Mouse (Mus musculus): Measurements from ENCODE around the gene Il1rl2.
A peak's percentile ranks its signal among the peaks of the same experiment; 100 is the strongest.

Gene Il1rl2

GRCm38 (mm10) chr1:40324955-40325702 lies 719 bp downstream of the Il1rl2 start:
- DNase-seq (ENCODE audit: low spot score) = peak; percentile 39

- peak; percentile 34 for DNase-seq (ENCODE audit: low spot score)
Measured at GRCm38 (mm10) chr1:40325711-40326327, 1.4 kb downstream of the Il1rl2 start.

- DNase-seq (ENCODE audit: low spot score) = no peak
Measured at GRCm38 (mm10) chr1:40327604-40328003, 3.2 kb downstream of the Il1rl2 start.

- no peak for DNase-seq (ENCODE audit: low spot score)
Measured at GRCm38 (mm10) chr1:40329526-40329925, 5.1 kb downstream of the Il1rl2 start.

GRCm38 (mm10) chr1:40330181-40330580 lies 5.8 kb downstream of the Il1rl2 start:
- DNase-seq (ENCODE audit: low spot score) = no peak

GRCm38 (mm10) chr1:40339346-40339745 lies 14.9 kb downstream of the Il1rl2 start:
- no peak for DNase-seq (ENCODE audit: low spot score)

- no peak for DNase-seq (ENCODE audit: low spot score)
Measured at GRCm38 (mm10) chr1:40340102-40340501, 15.7 kb downstream of the Il1rl2 start.

GRCm38 (mm10) chr1:40352158-40352903 lies 27.9 kb downstream of the Il1rl2 start:
- no peak for DNase-seq (ENCODE audit: low spot score)

GRCm38 (mm10) chr1:40352904-40353286 lies 28.5 kb downstream of the Il1rl2 start:
- peak; percentile 10 for DNase-seq (ENCODE audit: low spot score)

- DNase-seq (ENCODE audit: low spot score) = no peak
Measured at GRCm38 (mm10) chr1:40354665-40355064, 30.3 kb downstream of the Il1rl2 start.

- no peak for DNase-seq (ENCODE audit: low spot score)
Measured at GRCm38 (mm10) chr1:40355431-40355843, 31.0 kb downstream of the Il1rl2 start.

GRCm38 (mm10) chr1:40355904-40356521 lies 31.6 kb downstream of the Il1rl2 start:
- no peak for DNase-seq (ENCODE audit: low spot score)

- no peak for DNase-seq (ENCODE audit: low spot score)
Measured at GRCm38 (mm10) chr1:40357921-40358320, 33.5 kb downstream of the Il1rl2 start.

GRCm38 (mm10) chr1:40358351-40358750 lies 33.9 kb downstream of the Il1rl2 start:
- no peak for DNase-seq (ENCODE audit: low spot score)

- no peak for DNase-seq (ENCODE audit: low spot score)
Measured at GRCm38 (mm10) chr1:40358771-40359181, 34.4 kb downstream of the Il1rl2 start.

- DNase-seq (ENCODE audit: low spot score) = no peak
Measured at GRCm38 (mm10) chr1:40359731-40360130, 35.3 kb downstream of the Il1rl2 start.

GRCm38 (mm10) chr1:40360969-40361368 lies 36.6 kb downstream of the Il1rl2 start:
- no peak for DNase-seq (ENCODE audit: low spot score)

- DNase-seq (ENCODE audit: low spot score) = no peak
Measured at GRCm38 (mm10) chr1:40361596-40361995, 37.2 kb downstream of the Il1rl2 start.

GRCm38 (mm10) chr1:40362784-40363183 lies 38.4 kb downstream of the Il1rl2 start:
- DNase-seq (ENCODE audit: low spot score) = no peak

- no peak for DNase-seq (ENCODE audit: low spot score)
Measured at GRCm38 (mm10) chr1:40372951-40373350, 48.5 kb downstream of the Il1rl2 start.

- DNase-seq (ENCODE audit: low spot score) = no peak
Measured at GRCm38 (mm10) chr1:40375148-40375547, 50.7 kb downstream of the Il1rl2 start.

GRCm38 (mm10) chr1:40376745-40377144 lies 52.3 kb downstream of the Il1rl2 start:
- peak; percentile 32 for DNase-seq (ENCODE audit: low spot score)

Data from embryo, embryonic 10.5 days (tissue).